Mouse (Mus musculus) hindbrain, embryonic 14.5 days (tissue): Measurements from ENCODE around the gene Prrt1. TPM values are rescaled to one million over a fixed set of nuclear protein-coding genes. Genes with fewer than 3 reads are reported as not detected.

Source experiments
- ATAC-seq: fragments of 200-750 bp; cut with Nextera tagmentation; 2 replicates; pipeline ENCODE4 v1.8.0; 2017; ENCODE audit warnings: moderate number of reproducible peaks, mild to moderate bottlenecking, moderate TSS enrichment, moderate library complexity; ENCODE audit not compliant: low FRiP score
- DNase-seq: peaks from one replicate; pipeline ENCODE4 v3.0.0-alpha.2; 2015; ENCODE audit warnings: low spot score
- H3K27ac ChIP-seq: fragments of 300-500 bp; sonication (generic); 2 replicates; pipeline ENCODE4 v1.5.1; 2014; ENCODE audit warnings: mild to moderate bottlenecking, moderate library complexity
- H3K27me3 ChIP-seq: fragments of 300-500 bp; sonication (generic); 2 replicates; pipeline ENCODE4 v1.6.1; 2014; ENCODE audit warnings: mild to moderate bottlenecking, low read length, mixed read lengths; ENCODE audit not compliant: control insufficient read depth, insufficient read depth
- H3K36me3 ChIP-seq: fragments of 300-500 bp; sonication (generic); replicated peaks from 2 replicates; pipeline ENCODE4 v1.6.1; 2014; ENCODE audit not compliant: control insufficient read depth, insufficient read depth
- H3K4me1 ChIP-seq: fragments of 300-500 bp; sonication (generic); replicated peaks from 2 replicates; pipeline ENCODE4 v1.6.1; 2014; ENCODE audit warnings: antibody characterized with exemption, low read length, mixed read lengths; ENCODE audit not compliant: control insufficient read depth, insufficient read depth
- H3K4me2 ChIP-seq: fragments of 300-500 bp; sonication (generic); replicated peaks from 2 replicates; pipeline ENCODE4 v1.6.1; 2014; ENCODE audit warnings: mild to moderate bottlenecking, moderate library complexity
- H3K4me3 ChIP-seq: fragments of 300-500 bp; sonication (generic); replicated peaks from 2 replicates; pipeline ENCODE4 v1.5.1; 2014; ENCODE audit warnings: mild to moderate bottlenecking, low read length
- H3K9ac ChIP-seq: fragments of 300-500 bp; sonication (generic); 2 replicates; pipeline ENCODE4 v1.6.1; 2014
- H3K9me3 ChIP-seq: fragments of 300-500 bp; sonication (generic); 2 replicates; pipeline ENCODE4 v1.6.1; 2016; ENCODE audit warnings: low read length; ENCODE audit not compliant: control insufficient read depth
- WGBS: fragments of 180-500 bp; shearing (Covaris S2); extraction: QIAGEN DNeasy Blood & Tissue Kit; methylation state at CpG from one replicate; pipeline ENCODE4 v1.1.7; 2014; 5-methylcytosine and 5-hydroxymethylcytosine counted together
- polyA plus RNA-seq: library from polyadenylated mRNA; unstranded; fragments of >200 nt; fragmentation: Nextera tagmentation; extraction: Ambion mirVana; gene quantifications from 2 replicates; pipeline ENCODE4 v1.2.1, GENCODE M21; 2014

Gene Prrt1
- polyA plus RNA-seq, 1 experiment from 2014 or later = 7.3 TPM

DNA sequence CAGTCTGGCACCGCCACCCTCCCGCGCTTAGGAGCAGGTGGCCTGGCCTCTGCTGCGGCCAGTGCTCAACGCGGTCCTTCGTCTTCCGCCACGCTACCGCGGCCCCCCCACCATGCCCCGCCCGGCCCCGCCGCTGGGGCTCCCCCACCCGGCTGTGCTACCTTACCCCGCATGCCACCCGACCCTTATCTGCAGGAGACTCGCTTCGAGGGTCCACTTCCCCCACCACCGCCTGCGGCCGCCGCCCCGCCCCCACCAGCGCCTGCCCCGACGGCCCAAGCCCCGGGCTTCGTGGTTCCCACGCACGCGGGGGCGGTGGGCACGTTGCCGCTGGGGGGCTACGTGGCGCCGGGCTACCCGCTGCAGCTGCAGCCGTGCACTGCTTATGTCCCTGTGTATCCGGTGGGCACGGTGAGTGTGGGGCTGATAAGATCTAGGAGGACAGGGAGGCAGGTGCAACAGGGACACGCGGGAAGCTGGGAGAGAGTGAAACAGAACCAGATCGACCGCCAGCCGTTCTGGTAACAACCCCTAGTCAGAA lies 1.5 kb downstream of the Prrt1 start:
- peaks cover 23% of the 10 kb centered on the region for H3K27me3 ChIP-seq
- no peaks in the 10 kb centered on the region for H3K9me3 ChIP-seq
- peak overlapping the region; percentile 72 for H3K9ac ChIP-seq
- no peaks in the 10 kb centered on the region for H3K36me3 ChIP-seq
- 3% methylated on average over 47 of the region's 48 CpGs for WGBS
- H3K4me3 ChIP-seq = peak overlapping the region; percentile 74
- ATAC-seq (no peak), DNase-seq (no peak)
- no peak overlapping the region for H3K27ac ChIP-seq
- H3K4me2 ChIP-seq = peak overlapping the region; percentile 85
- H3K4me1 ChIP-seq = peaks cover 46% of the 10 kb centered on the region

DNA sequence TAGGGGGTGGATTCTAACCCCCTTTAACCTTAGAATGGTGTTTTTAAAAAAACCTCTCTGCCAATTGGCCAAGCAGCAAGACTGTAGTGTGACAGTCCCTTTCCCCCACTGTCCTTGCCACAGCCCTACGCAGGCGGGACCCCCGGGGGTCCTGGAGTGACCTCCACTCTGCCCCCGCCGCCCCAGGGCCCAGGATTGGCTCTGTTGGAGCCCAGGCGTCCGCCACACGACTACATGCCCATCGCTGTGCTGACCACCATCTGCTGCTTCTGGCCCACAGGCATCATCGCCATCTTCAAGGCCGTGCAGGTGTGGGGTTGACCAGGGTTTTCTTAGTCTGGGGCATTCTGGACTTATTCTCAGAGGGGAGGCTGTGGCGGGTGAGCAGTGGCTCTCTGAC lies 2.3 kb downstream of the Prrt1 start:
- ATAC-seq = no peak
- Histone ChIP-seq H3K4me1 (peaks cover 39% of the 10 kb centered on the region), H3K27me3 (peaks cover 23% of the 10 kb centered on the region)

DNA sequence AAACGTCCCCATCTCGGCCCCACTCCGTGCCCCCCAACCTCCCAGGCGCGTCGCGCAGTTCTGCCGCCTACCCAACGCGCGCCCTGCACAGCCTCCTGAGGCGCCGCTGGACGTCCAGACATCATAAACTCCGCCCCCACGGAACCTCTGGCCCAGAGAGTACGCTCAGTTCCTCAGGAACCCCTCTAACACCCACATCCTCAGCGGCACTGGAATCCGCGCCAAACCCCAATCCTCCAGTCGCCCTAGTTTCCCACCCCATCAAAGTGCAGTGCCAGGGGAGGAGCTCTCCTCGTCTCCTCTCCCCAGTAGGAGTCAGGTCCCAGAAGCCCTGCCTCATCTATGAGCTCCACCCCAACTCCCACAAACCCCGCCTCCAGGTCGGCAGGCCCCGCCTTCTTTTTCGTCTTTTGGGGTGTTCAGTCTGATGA lies 2.9 kb downstream of the Prrt1 start:
- Histone ChIP-seq H3K4me3 (peak overlapping the region; percentile 74), H3K36me3 (no peaks in the 10 kb centered on the region), H3K4me2 (peak overlapping the region; percentile 85), H3K9me3 (no peaks in the 10 kb centered on the region), H3K27ac (no peak overlapping the region), H3K4me1 (peaks cover 39% of the 10 kb centered on the region), H3K27me3 (peaks cover 23% of the 10 kb centered on the region), H3K9ac (peak overlapping the region; percentile 51)
- WGBS = 3% methylated on average over 26 of the region's 26 CpGs
- ATAC-seq = no peak
- DNase-seq = no peak

More for the DNA sequence above, 2.3 kb downstream of the Prrt1 start:
- Histone ChIP-seq H3K4me2 (peak overlapping the region; percentile 85), H3K36me3 (no peaks in the 10 kb centered on the region), H3K9me3 (no peaks in the 10 kb centered on the region), H3K27ac (no peak overlapping the region), H3K9ac (peak overlapping the region; percentile 51), H3K4me3 (peak overlapping the region; percentile 74)
- no peak for DNase-seq
- WGBS = 4% methylated on average over 12 of the region's 12 CpGs

DNA sequence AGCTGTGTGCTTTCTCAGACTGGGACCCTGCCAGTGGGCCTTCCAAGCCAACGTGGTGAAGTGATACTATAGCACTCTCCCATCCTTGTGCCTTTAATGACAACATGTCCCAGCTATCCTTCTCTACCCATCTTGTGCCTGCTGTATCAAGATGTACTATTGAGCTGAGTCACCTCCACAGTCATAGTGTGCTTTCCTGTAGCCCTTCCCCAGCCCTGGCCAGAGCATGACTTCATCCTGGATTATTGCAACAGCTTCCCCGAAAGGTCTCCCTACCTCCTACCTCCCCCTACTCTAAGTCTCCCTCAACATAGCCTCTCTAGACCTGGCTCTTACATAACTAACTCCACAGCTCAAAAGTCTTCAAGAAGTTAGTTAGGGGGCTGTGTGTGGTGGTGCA lies 6.3 kb downstream of the Prrt1 start:
- Histone ChIP-seq H3K4me1 (peaks cover 13% of the 10 kb centered on the region), H3K9ac (no peak overlapping the region), H3K4me3 (no peak overlapping the region), H3K4me2 (no peak overlapping the region), H3K9me3 (no peaks in the 10 kb centered on the region), H3K27ac (no peak overlapping the region), H3K27me3 (peaks cover 16% of the 10 kb centered on the region), H3K36me3 (no peaks in the 10 kb centered on the region)
- DNase-seq (no peak), ATAC-seq (no peak)
- 71% methylated on average over 2 of the region's 2 CpGs for WGBS

DNA sequence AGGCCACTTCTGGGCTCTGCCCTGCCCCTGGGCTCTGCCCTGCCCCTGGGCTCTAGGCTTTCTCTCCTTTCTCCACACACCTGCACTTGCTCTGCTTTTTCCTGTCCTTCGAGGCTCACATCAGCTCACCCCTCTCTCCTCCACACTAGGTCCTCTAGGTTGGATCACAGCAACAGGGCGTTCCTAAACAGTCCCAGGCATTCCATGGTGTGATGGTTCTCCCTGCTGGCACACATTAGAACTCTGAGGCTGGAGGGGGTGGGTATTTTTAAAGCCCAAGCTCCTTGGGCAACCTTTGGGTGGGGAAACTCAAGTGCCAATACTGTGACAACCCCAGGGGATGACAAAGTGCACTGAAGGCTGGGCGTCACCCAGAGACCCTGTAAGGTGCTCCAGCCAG lies 8.1 kb downstream of the Prrt1 start:
- 78% methylated on average over 3 of the region's 3 CpGs for WGBS
- Histone ChIP-seq H3K4me2 (no peak overlapping the region), H3K4me1 (no peaks in the 10 kb centered on the region), H3K36me3 (no peaks in the 10 kb centered on the region), H3K27ac (no peak overlapping the region), H3K4me3 (no peak overlapping the region), H3K9me3 (no peaks in the 10 kb centered on the region), H3K27me3 (0 out of 2 replicates have a peak, but pooled peaks cover under 1% of the 10 kb centered on the region), H3K9ac (no peak overlapping the region)
- DNase-seq (no peak), ATAC-seq (no peak)

DNA sequence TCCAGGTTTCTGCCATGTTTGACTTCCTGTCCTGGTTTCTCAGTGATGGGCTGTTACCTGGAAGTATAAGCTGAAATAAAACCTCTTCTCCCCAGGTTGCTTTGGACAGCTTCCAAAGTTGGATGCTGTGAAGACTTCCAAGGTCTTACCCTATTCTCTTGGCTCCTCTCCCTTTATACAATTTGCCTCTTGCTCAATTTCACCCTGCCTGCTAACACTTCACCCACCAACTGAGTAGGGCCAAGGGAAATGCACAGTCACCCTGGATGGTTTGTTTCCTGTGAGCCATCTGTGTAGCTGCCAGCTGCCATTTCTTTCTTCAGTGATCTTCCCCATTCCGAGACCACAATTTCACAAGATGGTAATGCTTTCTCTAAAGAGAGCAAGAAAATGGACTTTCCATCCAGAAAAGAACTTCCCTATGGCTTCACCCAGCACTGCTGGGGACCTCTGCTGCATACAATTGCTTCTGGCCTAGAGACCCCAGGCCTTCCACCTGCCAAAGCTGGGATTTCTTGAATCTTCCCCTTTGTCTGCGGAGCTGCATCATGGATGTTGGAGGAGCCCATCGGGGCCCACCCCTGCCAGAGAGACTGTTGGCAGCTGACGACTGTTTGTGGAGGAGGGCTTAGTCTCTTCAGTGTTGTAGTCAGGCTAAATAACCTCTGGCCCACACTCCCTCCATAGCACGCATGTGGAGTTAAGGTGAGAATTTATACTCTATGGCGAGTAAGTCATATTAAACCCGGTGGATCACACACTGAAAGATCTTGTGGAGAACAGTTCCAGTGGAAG lies 10.3 kb downstream of the Prrt1 start:
- Histone ChIP-seq H3K4me2 (no peak overlapping the region), H3K9me3 (no peaks in the 10 kb centered on the region), H3K4me3 (no peak overlapping the region), H3K27me3 (no peaks in the 10 kb centered on the region), H3K27ac (no peak overlapping the region), H3K9ac (no peak overlapping the region), H3K36me3 (no peaks in the 10 kb centered on the region), H3K4me1 (no peaks in the 10 kb centered on the region)
- no peak for DNase-seq
- WGBS = 82% methylated on average over 7 of the region's 7 CpGs
- no peak for ATAC-seq

DNA sequence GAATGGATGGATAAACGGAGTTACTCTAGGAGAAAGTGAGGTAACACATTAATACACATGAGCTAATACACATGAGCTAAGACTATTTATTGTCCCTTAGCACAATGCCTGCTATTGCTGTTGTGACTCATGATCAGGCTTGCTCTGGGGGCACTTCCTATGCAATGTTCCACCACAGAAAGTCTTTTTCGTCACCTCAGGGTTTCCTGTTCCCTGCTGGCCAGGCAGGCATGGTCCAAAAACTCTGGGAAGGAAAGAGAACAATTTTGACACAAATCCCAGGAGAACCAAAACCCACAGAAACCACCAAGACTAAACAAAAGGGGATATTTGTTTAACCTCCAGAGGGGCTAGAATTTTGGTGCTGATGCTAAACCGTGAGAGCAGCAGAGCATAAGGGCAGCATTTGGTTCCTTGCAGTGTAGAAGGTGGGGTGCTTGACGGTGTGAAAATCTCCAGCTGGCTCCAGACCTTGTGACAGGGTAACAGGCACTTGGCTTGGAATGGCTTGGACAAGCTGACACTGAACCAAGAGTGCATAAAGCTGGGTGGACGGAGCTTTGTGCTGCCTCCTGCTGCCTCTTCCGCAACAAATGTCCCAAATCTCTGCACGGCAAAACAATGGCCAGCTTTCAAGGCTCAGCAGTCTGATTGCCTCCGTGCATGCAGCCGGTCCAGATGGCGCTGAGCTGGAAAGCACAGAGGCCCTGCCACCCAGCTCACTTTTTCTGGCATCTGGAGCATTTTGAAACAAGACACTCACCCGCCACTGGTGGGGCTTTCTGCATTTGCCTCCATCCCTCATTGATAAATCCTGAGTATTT lies 11.7 kb downstream of the Prrt1 start:
- Histone ChIP-seq H3K27me3 (no peaks in the 10 kb centered on the region), H3K27ac (peak overlapping the region; percentile 49), H3K9ac (no peak overlapping the region), H3K9me3 (no peaks in the 10 kb centered on the region), H3K36me3 (no peaks in the 10 kb centered on the region), H3K4me1 (peaks cover 11% of the 10 kb centered on the region), H3K4me3 (no peak overlapping the region), H3K4me2 (no peak overlapping the region; the same call in 1 of the 2 replicates)
- 16% methylated on average over 11 of the region's 11 CpGs for WGBS
- ATAC-seq (0 out of 2 replicates have a peak, but pooled peaks have one; percentile 35), DNase-seq (no peak)

DNA sequence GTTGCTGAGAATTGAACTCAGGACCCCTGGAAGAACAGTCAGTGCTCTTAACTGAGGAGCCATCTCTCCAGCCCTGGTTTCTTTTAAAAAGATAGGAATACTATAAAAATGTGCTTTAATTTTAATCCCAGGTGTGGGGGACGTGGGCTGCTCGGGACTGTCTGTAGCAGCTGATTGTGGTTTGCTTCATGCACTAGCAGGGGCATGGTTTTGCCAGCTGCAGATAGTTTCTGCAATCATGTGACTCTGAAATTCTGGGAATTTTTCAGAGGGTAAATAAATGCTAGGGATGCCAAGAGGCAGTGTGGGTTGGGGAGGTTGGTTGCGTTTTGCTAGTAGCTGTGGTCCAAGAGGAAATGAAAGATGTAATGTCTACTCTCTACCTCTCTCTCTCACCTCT lies 12.6 kb downstream of the Prrt1 start:
- H3K27me3 ChIP-seq = no peaks in the 10 kb centered on the region
- H3K4me2 ChIP-seq = no peak overlapping the region
- no peaks in the 10 kb centered on the region for H3K9me3 ChIP-seq
- H3K4me3 ChIP-seq = no peak overlapping the region
- 90% methylated on average over 3 of the region's 3 CpGs for WGBS
- no peaks in the 10 kb centered on the region for H3K36me3 ChIP-seq
- ATAC-seq (no peak), DNase-seq (no peak)
- no peak overlapping the region for H3K9ac ChIP-seq
- peak overlapping the region; percentile 49; the same call in 1 of the 2 replicates for H3K27ac ChIP-seq
- peaks cover 13% of the 10 kb centered on the region for H3K4me1 ChIP-seq

DNA sequence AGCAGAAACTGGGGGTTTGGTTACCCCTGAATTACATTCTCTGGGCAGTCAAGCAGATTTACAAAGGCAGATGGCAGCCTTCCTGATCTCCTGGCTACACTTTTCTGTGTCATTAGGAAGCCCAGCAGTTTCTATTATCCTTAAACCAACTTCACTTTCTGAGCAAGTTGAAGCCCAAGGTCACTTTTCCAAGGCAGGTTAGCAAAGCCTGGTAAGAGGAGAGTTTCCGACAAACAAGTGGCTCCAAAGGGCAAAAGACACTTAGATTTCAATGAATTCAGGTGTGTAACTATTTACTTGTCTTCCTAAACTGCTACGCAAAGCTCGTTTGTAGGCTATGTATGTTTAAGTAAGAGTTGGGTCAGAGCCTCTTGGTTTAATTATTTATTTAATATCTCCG lies 14.0 kb downstream of the Prrt1 start:
- Histone ChIP-seq H3K4me2 (no peak overlapping the region), H3K27me3 (no peaks in the 10 kb centered on the region), H3K4me1 (peaks cover 24% of the 10 kb centered on the region), H3K4me3 (no peak overlapping the region), H3K36me3 (0 out of 2 replicates have a peak, but pooled peaks cover under 1% of the 10 kb centered on the region), H3K9ac (no peak overlapping the region), H3K27ac (no peak overlapping the region), H3K9me3 (no peaks in the 10 kb centered on the region)
- WGBS = 98% methylated on average over 4 of the region's 4 CpGs
- DNase-seq (no peak), ATAC-seq (no peak)
